Mouse (Mus musculus): Measurements from ENCODE around the gene Ccnq. TPM values are rescaled to one million over a fixed set of nuclear protein-coding genes. Genes with fewer than 3 reads are reported as not detected.
A peak's percentile ranks its signal among the peaks of the same experiment; 100 is the strongest.

Ccnq gene
- polyA plus RNA-seq (2012; rRNA removed) (18.3 and 21.0 TPM in 2 replicates), polyA plus RNA-seq (2014; fragmentation: Nextera tagmentation; extraction: Ambion mirVana) (19.8 and 20.0 TPM in 2 replicates)

- Histone ChIP-seq H3K4me1 (replicated peaks; ENCODE audit: control insufficient read depth in 2 of 2, insufficient read depth in 2 of 2, low read length in 1 of 2) (peaks cover 3 to 11% of the 10 kb centered on the region in 2 experiments), H3K9ac (replicated peaks) (peak within 1 kb of the TSS; percentile 73), H3K27me3 (ENCODE audit: control insufficient read depth, insufficient read depth, low read length) (no peaks in the 10 kb centered on the region), H3K36me3 (replicated peaks; ENCODE audit: control insufficient read depth, insufficient read depth, low read depth) (no peaks in the 10 kb centered on the region), H3K4me2 (ENCODE audit: low read depth) (peak within 1 kb of the TSS; percentile 59), H3K27ac (no peak within 1 kb of the TSS), H3K9me3 (ENCODE audit: control insufficient read depth, low read length) (no peaks in the 10 kb centered on the region), H3K4me3 (ENCODE audit: insufficient read depth in 1 of 2, low read depth in 2 of 2, low read length in 2 of 2) (peak within 1 kb of the TSS; percentile 74 to 97)
- TF ChIP-seq CTCF (IDR thresholded peaks at IDR 0.05; ENCODE audit: low read depth) (no peak), EP300 (IDR thresholded peaks at IDR 0.05; ENCODE audit: low read depth) (no peak)
- ATAC-seq (ENCODE audit: insufficient read depth) (peak; percentile 93), DNase-seq (ENCODE audit: low read depth in 3 of 3, low spot score in 3 of 3) (peak; percentile 55 to 62 (median 59))
- WGBS (ENCODE audit: insufficient replicate concordance) = 7% methylated on average over 59 of the region's 59 CpGs
These were observed at the start of gene Ccnq for GRCm38 (mm10) chr11:78750885-78751842. Ccnq (minus strand) TSS chr11:78751729.

- peak; percentile 81 for ATAC-seq (ENCODE audit: insufficient read depth)
- WGBS (ENCODE audit: insufficient replicate concordance) = 27% methylated on average over 4 of the region's 4 CpGs
- Histone ChIP-seq H3K4me1 (replicated peaks; ENCODE audit: control insufficient read depth in 2 of 2, insufficient read depth in 2 of 2, low read length in 1 of 2) (peaks cover 13 to 29% of the 10 kb centered on the region in 2 experiments), H3K4me3 (ENCODE audit: insufficient read depth in 1 of 2, low read depth in 2 of 2, low read length in 2 of 2) (no peak overlapping the region), H3K9me3 (ENCODE audit: control insufficient read depth, low read length) (no peaks in the 10 kb centered on the region), H3K27me3 (ENCODE audit: control insufficient read depth, insufficient read depth, low read length) (no peaks in the 10 kb centered on the region), H3K4me2 (ENCODE audit: low read depth) (peak overlapping the region; percentile 31), H3K27ac (peak overlapping the region; percentile 22; the same call in 1 of the 2 replicates), H3K36me3 (replicated peaks; ENCODE audit: control insufficient read depth, insufficient read depth, low read depth) (no peaks in the 10 kb centered on the region), H3K9ac (replicated peaks) (no peak overlapping the region; the same call in 1 of the 2 replicates)
- peak; percentile 17 to 38 (median 29) for DNase-seq (ENCODE audit: low read depth in 3 of 3, low spot score in 3 of 3)
- TF ChIP-seq CTCF (IDR thresholded peaks at IDR 0.05; ENCODE audit: low read depth) = no peak
- peak; percentile 83 for TF ChIP-seq EP300 (IDR thresholded peaks at IDR 0.05; ENCODE audit: low read depth)
These were observed 49.6 kb upstream of the Ccnq start for GRCm38 (mm10) chr11:78801094-78801493.

GRCm38 (mm10) chr11:78796072-78796729, 44.7 kb upstream of the Ccnq start:
- Histone ChIP-seq H3K4me2 (ENCODE audit: low read depth) (no peak overlapping the region), H3K9me3 (ENCODE audit: control insufficient read depth, low read length) (no peaks in the 10 kb centered on the region), H3K27me3 (ENCODE audit: control insufficient read depth, insufficient read depth, low read length) (no peaks in the 10 kb centered on the region), H3K36me3 (replicated peaks; ENCODE audit: control insufficient read depth, insufficient read depth, low read depth) (no peaks in the 10 kb centered on the region), H3K27ac (no peak overlapping the region), H3K4me3 (ENCODE audit: insufficient read depth in 1 of 2, low read depth in 2 of 2, low read length in 2 of 2) (no peak overlapping the region), H3K9ac (replicated peaks) (no peak overlapping the region), H3K4me1 (replicated peaks; ENCODE audit: control insufficient read depth in 2 of 2, insufficient read depth in 2 of 2, low read length in 1 of 2) (peaks cover 9 to 17% of the 10 kb centered on the region in 2 experiments)
- no peak for DNase-seq (ENCODE audit: low read depth in 3 of 3, low spot score in 3 of 3)
- 65% methylated on average over 10 of the region's 10 CpGs for WGBS (ENCODE audit: insufficient replicate concordance)
- TF ChIP-seq CTCF (IDR thresholded peaks at IDR 0.05; ENCODE audit: low read depth) (no peak), EP300 (IDR thresholded peaks at IDR 0.05; ENCODE audit: low read depth) (no peak)
- no peak for ATAC-seq (ENCODE audit: insufficient read depth)

- Histone ChIP-seq H3K4me3 (ENCODE audit: insufficient read depth in 1 of 2, low read depth in 2 of 2, low read length in 2 of 2) (no peak overlapping the region), H3K27ac (no peak overlapping the region), H3K9me3 (ENCODE audit: control insufficient read depth, low read length) (no peaks in the 10 kb centered on the region), H3K4me1 (replicated peaks; ENCODE audit: control insufficient read depth in 2 of 2, insufficient read depth in 2 of 2, low read length in 1 of 2) (peaks cover 0 to 8% of the 10 kb centered on the region in 2 experiments; a peak in 2 of 4 replicates), H3K4me2 (ENCODE audit: low read depth) (no peak overlapping the region; the same call in 1 of the 2 replicates), H3K27me3 (ENCODE audit: control insufficient read depth, insufficient read depth, low read length) (no peaks in the 10 kb centered on the region), H3K9ac (replicated peaks) (no peak overlapping the region), H3K36me3 (replicated peaks; ENCODE audit: control insufficient read depth, insufficient read depth, low read depth) (no peaks in the 10 kb centered on the region)
- DNase-seq (ENCODE audit: low read depth in 3 of 3, low spot score in 3 of 3) = no peak
- TF ChIP-seq CTCF (IDR thresholded peaks at IDR 0.05; ENCODE audit: low read depth) (no peak), EP300 (IDR thresholded peaks at IDR 0.05; ENCODE audit: low read depth) (no peak)
- no peak for ATAC-seq (ENCODE audit: insufficient read depth)
- WGBS (ENCODE audit: insufficient replicate concordance) = 52% methylated on average over 11 of the region's 11 CpGs
These were observed 41.6 kb upstream of the Ccnq start for GRCm38 (mm10) chr11:78793116-78793515.
